Mouse (Mus musculus) 3T3-L1 (cell line): ENCODE data around the gene Rnf148.

ENCODE experiments used
- DNase-seq: peaks from one replicate; pipeline ENCODE4 v3.0.0-alpha.2; 2015; ENCODE audit warnings: low read depth, low spot score

The Rnf148 gene

DNA sequence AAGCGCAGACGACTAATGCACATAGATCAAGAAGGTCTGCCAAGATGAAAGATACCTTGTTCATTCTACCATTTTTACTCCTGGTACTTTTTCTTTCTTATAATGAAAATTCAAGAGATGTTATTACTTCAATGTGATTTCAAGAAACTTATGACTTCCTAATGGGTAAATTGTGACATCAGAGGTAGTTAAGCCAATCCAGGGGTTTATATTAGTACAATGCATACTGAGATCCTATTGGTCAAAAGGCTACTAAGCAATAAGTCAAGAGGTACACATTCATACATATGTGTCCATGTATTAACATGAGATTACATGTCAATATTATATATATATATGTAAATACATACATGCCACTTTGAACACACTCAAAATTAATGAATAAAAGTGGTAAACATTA, at the start of gene Rnf148:
Gene Rnf148, minus strand, starts transcription at position 101 of the 400 bp plus-strand sequence.
- no peak for DNase-seq

DNA sequence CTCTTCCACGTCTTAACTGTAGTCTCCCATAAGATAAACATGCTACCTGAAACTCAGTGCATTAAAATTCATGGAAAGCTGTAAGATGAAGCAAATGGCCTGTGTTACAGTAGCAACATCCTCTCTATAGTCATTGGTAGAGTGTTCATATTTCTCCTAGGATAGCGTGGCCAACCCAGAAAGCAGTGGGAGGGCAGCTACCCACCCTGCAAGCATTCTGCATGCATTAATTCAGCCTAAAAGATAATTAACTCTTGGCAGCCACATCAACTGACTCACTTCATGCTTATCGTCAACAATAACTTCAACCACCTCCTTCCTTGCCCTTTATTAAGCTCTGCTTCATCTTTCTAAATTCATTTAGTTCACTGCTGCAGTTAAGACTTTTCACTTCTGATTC, 45.9 kb upstream of the Rnf148 start:
- DNase-seq, result no peak

DNA sequence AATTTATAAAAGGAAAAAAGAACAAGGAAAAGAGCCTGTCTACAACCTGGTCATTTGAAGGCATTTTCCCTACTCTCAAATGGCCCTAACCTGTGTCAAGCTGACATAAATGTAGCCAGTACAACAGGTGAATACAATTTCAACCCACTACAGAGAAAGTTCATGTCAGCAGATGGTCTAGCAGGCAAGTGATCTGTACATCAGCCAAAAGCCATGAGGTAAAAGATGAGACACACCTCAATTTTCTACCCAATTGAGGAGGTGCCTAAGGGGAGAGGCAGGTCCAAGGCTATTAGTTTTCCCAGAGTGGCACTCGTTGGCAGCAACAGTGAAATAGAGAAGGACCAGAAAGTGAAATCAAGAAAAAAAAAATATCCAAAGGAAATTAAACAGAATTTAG, 23.2 kb upstream of the Rnf148 start:
- DNase-seq, result no peak

DNA sequence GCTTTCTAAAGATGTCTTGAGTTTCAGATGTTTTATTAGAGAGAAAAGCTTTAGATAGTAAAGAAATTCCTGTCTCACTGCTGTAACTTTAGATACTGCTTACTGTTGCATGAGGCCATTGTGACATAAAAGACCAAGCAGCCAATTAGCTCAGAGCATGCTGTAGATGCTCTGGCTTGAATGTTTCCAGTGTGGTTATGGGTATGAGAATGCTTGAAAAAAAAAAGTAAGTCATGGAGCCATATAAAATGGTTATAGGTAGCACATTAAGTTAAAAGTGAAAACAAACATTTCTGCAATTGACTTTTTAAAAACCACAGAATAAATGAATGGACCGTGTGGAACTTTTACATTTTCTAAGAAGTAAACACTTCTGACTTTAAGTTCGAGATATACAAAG, 4.7 kb downstream of the Rnf148 start, which contains the start of gene Rnf133:
Gene Rnf133, minus strand, starts transcription at position 101 of the 400 bp plus-strand sequence.
- no peak for DNase-seq

DNA sequence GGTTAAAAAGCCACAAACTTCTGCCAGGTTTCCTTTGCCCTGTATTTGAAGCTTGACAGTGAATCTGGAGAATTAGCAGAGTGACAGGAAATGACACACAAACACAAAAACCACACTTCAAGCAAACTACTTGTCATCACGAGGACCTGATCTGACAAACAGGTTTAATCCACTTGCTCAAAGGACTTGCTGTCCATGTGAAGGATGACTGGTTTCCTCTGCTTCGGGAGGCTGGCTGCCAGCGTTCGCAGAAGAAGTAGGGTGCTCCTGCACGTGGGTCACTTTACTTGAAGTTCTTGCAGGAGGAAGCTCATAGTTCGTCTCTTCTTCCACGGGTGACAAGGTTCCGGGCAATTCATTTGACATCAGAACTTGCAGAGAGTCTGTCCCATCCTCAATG, 6.2 kb downstream of the Rnf148 start:
- no peak for DNase-seq

DNA sequence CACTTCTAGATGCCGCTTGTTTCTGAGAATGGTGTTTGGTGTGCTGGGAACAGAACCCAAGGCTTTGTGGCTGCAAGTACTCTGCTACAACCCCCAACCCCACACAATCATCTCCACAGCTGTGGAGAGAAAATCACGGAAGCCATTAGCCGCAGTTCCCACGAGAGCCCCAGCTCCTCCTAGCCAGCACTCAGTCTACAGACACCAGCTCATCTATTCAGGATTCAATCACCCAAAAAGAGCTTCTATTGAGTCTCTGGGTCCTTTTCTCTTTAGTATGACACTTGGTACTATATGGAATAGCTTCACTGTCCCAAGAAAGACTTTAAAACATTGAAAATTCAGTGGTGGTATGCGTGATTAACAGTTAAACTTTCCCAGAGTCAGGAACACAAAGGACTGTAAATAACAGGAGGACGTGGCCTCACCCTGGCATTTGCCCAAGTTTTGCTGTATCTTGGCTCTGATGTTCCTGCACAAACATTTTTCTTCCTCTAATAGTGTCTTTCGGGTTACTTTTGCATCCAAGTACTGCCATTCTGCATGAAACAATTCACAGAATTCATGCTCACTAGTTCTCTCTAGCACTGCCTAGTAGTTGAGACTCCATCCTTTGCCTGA, 7.2 kb downstream of the Rnf148 start:
- DNase-seq, result no peak

DNA sequence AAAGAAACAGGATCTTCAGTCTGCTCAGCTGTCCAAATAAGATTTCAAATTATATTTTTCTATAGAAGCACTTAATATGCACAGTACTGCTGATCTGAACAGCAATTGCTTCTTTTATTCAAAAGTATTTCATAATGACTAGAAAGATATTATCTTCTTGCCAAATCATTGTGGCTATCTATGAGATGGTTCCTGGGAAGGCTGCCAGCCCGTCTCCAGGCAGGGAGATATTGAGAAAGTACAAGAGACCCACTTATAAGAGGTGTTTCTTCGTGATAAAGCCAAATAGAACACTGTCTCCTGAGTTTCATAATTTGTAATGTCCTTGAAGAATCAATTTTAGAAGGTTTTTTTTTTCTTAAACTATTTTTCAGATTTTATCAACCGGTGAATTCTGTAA, 17.9 kb downstream of the Rnf148 start:
- DNase-seq, result no peak

DNA sequence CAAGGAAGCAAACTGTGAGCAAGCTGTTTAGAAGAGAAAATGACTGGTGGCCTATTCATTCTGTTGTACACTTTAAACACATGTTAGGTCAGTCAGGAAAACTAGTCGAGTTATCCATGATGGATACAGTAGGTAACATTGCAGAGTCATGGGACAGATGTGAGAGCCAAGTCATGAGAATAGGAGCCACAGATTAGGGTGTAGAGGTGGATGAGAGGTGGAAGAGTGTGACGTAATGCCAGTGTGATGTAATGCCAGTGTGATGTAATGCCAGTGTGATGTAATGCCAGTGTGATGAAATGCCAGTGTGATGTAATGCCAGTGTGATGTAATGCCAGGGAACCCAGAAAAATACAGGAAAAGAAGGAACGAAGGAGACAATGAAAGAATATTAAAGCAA, 19.7 kb downstream of the Rnf148 start:
- DNase-seq, result no peak

DNA sequence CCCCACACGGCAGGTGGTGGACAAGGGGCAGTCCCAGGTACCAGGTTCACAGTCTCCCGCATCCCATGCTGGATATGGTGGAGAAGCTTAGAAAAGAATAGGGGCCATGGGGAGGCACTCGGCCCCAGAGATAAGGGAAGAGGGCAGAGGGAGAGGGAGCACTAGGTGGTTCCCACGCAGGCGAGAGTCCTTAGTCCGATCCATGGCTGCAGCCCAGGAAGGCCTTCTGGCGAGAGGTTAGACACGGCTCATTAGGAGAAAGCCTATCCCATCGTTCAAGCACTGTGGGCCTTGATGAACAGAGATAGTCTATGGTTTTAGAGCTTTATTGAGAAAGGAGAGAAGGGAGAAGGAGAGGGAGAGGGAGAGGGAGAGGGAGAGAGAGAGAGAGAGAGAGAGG, 20.9 kb downstream of the Rnf148 start:
- DNase-seq, result no peak

DNA sequence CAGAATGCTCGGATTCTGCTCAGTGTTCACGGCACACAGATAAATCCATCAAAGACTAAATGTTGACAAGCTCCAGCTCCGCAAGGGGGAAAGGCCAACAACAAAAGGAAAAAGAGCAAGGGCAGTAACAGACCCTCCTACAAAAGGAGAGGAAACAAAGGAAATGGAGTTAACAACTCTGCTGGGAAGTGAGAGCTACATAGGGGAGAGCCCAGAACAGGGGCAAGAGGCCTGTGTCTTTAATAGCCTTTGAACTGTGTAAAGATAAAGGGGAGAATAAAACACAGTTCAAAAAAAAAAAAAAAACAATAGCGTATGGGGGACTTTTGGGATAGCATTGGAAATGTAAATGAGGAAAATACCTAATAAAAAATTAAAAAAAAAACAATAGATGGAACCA, 24.5 kb downstream of the Rnf148 start:
- no peak for DNase-seq
